Mouse (Mus musculus): ENCODE data around the gene Mbd5. TPM values are rescaled to one million over a fixed set of nuclear protein-coding genes. Genes with fewer than 3 reads are reported as not detected.

Mbd5 gene
- polyA plus RNA-seq, 1 experiment from 2014 or later = 18.8 TPM

DNA sequence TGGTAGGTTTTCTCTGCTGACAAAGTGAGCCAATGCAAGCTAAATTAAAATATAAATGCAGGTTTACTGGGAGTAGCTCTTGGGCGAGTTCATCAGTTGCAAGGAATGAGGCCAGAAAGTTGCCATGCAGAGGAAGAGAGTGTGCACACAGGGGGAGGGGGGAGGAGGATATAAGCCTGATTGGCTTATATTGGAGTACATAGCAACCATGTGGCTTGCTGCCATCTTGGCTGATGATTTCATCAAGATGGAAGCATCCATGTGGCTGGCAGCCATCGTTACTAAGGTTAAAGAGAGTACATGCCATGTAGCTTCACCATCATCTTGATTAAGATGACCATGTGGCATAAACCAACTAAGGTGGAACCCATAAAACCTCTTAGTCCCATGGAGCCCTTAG, 395.0 kb downstream of the Mbd5 start:
- DNase-seq (ENCODE audit: low spot score) = no peak

DNA sequence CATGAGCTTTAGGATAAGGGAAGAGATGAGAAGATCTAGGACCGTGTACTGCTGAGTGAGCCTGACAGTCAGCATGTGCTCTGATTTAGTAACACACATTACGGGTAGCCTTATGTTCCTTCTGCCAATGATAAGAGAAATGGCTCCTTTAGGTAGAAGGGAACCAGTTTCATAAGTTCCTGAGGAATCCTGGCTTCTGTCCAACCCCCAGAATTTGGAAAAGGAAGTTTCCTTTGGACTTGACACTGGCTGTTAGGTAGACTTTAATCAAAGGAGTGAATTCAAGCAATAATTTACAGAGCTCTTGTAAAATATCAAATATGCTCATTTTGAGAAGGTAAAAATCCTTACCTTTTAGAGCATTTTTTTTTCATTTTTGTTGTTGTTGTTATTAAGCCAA, 396.5 kb downstream of the Mbd5 start:
- no peak for DNase-seq (ENCODE audit: low spot score)

DNA sequence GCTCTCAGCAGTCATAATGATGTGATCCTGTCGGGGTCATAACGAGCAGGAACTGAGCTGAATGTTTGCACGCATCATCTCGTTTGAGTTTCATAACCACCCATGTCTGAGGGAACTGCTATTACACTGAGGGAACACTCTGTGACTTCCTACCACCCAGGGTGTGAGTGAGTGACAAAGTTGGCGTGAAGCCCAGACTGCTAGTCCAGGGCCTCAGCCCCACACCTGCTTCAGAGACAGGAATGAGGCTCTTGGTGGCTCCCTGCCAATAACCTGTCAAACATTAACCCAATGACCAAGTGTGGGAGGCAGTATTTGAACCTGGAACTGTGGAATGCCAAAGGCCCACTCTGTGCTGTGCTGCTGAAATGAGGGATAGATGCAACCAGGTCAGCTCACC, 400.5 kb downstream of the Mbd5 start:
- no peak for DNase-seq (ENCODE audit: low spot score)

- no peak for DNase-seq (ENCODE audit: low spot score)
These were observed 401.5 kb downstream of the Mbd5 start for GRCm38 (mm10) chr2:49350852-49351251.

DNA sequence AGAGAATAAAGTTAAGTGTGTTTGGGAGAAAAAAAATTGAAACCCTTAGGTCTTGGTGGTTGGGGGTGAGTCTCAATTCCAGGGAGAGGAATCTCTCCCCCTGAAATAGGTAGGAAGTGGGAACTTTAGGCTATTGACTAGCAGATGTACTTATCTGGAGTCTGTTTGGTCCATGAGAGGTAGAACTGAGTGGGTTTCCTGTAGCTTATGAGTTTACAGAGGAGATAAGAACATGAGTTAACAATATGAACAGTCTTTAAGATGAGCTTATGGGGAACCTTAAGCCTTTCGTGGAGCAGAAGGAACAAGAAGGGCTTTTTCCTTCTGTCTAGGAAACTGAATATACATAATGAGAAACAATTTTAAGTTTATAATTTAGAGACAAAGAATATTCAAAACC, 404.8 kb downstream of the Mbd5 start:
- no peak for DNase-seq (ENCODE audit: low spot score)

- DNase-seq (ENCODE audit: low spot score) = no peak
These were observed 406.6 kb downstream of the Mbd5 start for GRCm38 (mm10) chr2:49355867-49356266.

- no peak for DNase-seq (ENCODE audit: low spot score)
These were observed 409.0 kb downstream of the Mbd5 start for GRCm38 (mm10) chr2:49358128-49358814.

DNA sequence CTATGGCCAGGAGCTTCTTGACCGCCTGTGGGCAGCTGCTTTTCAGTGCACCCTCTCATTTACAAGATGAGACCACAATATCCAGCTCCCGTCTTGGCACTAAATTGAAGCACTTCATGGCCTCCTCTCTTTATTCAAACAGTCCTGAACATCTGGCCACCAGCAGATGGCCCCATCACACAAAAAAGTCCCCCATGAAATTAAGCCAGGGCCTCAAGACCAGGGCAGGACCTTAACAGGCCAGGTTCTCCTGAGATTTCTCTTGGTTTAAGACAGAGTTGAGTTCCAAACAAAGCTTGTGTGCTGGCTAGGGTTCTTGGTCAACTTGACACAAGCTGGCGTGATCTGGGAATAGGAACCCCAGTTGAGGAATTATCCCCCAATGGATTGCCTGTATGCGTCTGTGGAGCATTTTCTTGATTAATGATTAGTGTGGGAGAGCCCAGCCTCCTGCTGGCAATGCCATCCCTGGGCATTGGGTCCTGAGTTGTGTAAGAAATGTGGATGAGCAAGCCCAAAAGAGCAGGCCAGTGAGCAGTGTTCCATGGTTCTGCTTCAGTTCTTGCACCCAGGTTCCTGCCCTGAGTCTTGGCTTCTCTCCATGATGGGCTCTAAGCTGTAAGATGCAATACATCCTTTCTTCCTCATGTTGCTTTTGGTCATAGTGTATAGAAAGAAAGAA, 409.7 kb downstream of the Mbd5 start:
- DNase-seq (ENCODE audit: low spot score) = peak; percentile 22

GRCm38 (mm10) chr2:49359706-49360105, 410.4 kb downstream of the Mbd5 start:
- DNase-seq (ENCODE audit: low spot score) = no peak

GRCm38 (mm10) chr2:49364546-49364945, 415.2 kb downstream of the Mbd5 start:
- no peak for DNase-seq (ENCODE audit: low spot score)

DNA sequence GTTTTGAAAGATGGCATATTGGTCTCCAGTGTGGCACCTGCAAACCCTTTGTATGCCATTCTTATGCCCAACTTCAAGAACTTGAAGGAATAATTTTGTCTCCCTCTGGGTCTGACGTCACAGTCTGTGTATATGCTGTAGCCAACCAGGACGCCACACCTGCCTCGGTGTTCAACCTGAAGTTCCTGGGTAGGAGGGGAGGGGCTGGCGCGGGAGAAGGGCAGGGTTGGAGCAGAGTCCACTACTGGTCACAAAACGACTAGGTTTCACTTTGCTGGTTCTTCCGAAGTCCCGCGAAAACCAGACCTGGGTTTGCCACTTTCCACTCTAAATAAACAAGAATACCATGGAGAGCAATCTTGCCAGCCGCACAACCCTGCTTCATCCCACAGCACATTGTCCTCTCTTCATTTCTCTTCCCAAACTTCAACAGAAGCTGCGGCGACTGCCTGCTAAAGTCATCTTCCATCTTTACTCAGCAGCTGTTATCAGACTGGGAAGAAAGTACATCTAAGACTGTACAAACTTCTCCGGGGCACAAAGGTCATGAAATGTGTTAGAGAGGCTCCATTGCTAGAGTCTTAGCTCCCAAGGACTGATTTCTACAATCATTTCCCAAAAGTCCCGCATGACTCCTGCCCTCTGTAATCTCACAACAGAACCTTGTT, 417.7 kb downstream of the Mbd5 start:
- DNase-seq (ENCODE audit: low spot score) = no peak

DNA sequence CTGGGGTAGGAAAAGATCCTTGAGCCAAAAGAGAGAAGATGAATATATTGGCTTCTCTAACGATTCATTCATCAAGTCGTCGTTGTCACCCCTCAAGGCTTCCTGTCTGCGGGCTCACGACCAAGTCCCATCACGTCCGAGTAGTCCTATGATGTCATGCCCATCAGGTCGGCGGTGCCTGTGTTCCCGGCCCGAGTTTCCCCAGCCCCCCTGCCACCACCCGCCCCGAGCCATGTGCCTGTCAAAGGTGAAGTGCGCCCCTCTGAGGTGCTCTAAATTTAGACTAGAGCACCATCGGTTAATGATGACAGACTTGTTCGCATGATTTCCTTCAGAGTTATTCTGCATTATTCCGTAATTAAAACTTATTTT, 418.2 kb downstream of the Mbd5 start:
- no peak for DNase-seq (ENCODE audit: low spot score)

DNA sequence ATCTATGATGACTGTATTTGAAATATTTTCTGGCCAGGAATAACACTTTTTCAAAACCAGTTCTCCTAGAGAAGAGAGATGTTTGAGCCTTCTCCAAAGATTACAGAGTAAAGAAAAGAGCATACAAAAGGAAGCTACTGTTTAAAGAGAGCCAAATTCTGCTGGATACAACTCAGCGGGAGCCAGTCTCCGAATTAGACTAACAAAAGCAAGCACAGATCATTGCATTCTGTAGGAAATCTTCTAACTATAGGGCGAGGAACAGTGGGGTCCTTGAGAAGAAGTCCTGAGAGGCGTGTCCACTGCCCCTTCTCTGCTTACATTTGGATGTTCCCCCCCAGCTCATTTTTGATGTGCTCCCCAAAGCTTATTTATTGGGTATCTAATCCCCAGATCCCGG, 422.3 kb downstream of the Mbd5 start:
- DNase-seq (ENCODE audit: low spot score) = no peak

DNA sequence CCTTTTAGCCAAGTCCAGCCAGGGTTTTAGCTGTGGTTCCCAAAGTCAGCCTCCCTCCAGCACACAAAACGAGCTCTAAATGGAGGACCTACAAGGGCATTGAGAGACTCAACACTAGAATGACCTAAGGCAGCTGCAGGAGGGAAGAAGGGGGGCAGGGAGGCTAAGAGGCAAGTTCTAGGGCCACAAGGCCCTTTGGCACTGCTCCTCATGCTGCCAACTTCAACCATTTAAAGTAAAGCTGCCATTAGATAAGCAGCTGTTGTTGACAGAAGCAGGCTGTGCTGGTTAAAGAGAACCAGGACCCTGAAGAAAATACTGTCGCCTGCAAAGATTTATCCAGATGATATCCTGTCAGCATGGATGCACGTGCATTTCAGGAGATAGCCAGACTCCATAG, 423.3 kb downstream of the Mbd5 start:
- no peak for DNase-seq (ENCODE audit: low spot score)

Other genes with a start within 250 kb of the Mbd5 start
- 1.8 and 2.5 TPM in 2 replicates for gene Acvr2a, start 135.4 kb upstream of the Mbd5 start, polyA plus RNA-seq (2015; fragmentation: Nextera tagmentation; extraction: Ambion mirVana)
- gene Orc4, start 769 bp downstream of the Mbd5 start, polyA plus RNA-seq (2015; fragmentation: Nextera tagmentation; extraction: Ambion mirVana) = 105 and 113 TPM in 2 replicates